Mouse (Mus musculus): Measurements from ENCODE around the gene Adamts8.

GRCm38 (mm10) chr9:30918466-30919356, 23.7 kb upstream of the Adamts8 start:
- TF ChIP-seq CTCF (IDR thresholded peaks at IDR 0.05; ENCODE audit: extremely low read depth, insufficient read depth, low read length) (no peak), POLR2A (IDR thresholded peaks at IDR 0.05; ENCODE audit: extremely low read depth, insufficient read depth, low read length) (no peak)
